In genomic region chr16:95824720-95825534, GRCm38 (mm10) we compare ENCODE assay signal across 9 mouse cellular contexts.
DNase-seq lines count a peak whose midpoint lies in the region; TF ChIP-seq lines count a peak whose summit lies in the region.
"Had no signal": no experiment of that assay in that cellular context is flagged by ENCODE, and none has a peak within 500 bp of the region (broad histone marks: within the 10 kb centered on the region; RNA-seq: fewer than 3 reads in every experiment).

No protein-coding gene starts in this region.

- intact Hi-C loops in heart, postnatal 10 days (cut with DNase I) = loop anchor here (5.0 kb wide), 1 partner anchor 53 kb away; no protein-coding TSS in a partner anchor

- H3K36me3 ChIP-seq in liver, adult 2 months (ENCODE audit: control insufficient read depth, insufficient read depth, low read length) = no peaks in the 10 kb centered on the region
- H3K36me3 ChIP-seq in macrophage (ENCODE audit: inconsistent target) = no peaks in the 10 kb centered on the region
- H3K36me3 ChIP-seq in splenic B cell, adult 2 months (ENCODE audit: control insufficient read depth, insufficient read depth, low read length, poor library complexity, severe bottlenecking) = no peaks in the 10 kb centered on the region

- TF ChIP-seq POLR2A in liver, adult 2 months (IDR thresholded peaks at IDR 0.05; ENCODE audit: extremely low read depth, insufficient read depth, low read length) = no peak

- peaks cover 4% of the 10 kb centered on the region; the same call in 1 of the 2 replicates for H3K4me1 ChIP-seq in liver, adult 2 months (ENCODE audit: control insufficient read depth, insufficient read depth, low read length)

- no peak overlapping the region for H3K4me3 ChIP-seq in liver, adult 2 months (ENCODE audit: insufficient read depth, low read depth, low read length)
- no peak overlapping the region for H3K4me3 ChIP-seq in macrophage (ENCODE audit: inconsistent target)

- no peak overlapping the region for H3K9ac ChIP-seq in liver, adult 2 months (ENCODE audit: low read depth, low read length)

- H3K27me3 ChIP-seq in liver, adult 2 months (ENCODE audit: control insufficient read depth, insufficient read depth, low read length) = no peaks in the 10 kb centered on the region
- no peaks in the 10 kb centered on the region for H3K27me3 ChIP-seq in splenic B cell, adult 2 months (ENCODE audit: control insufficient read depth, insufficient read depth, low read length, poor library complexity, severe bottlenecking)
- H3K27me3 ChIP-seq: CH12.LX had no signal

- TF ChIP-seq CTCF in liver, adult 2 months (IDR thresholded peaks at IDR 0.05; ENCODE audit: low read depth, low read length) = no peak

- H3K79me2 ChIP-seq in liver, adult 2 months (ENCODE audit: control insufficient read depth, insufficient read depth, low read length) = no peaks in the 10 kb centered on the region
- H3K79me2 ChIP-seq in macrophage (ENCODE audit: inconsistent target) = no peaks in the 10 kb centered on the region

- peak; percentile 17 for DNase-seq in liver, adult 2 months (ENCODE audit: extremely low read depth, low read depth, low spot score)
- DNase-seq in liver = no peak
- peak; percentile 70 for DNase-seq in embryo, embryonic 11 days
- peak; percentile 77 to 79 for DNase-seq in heart, postnatal 10 days
- peak; percentile 74 for DNase-seq in kidney, postnatal 10 days
- peak; percentile 15 for DNase-seq in splenic B cell, adult 2 months (ENCODE audit: low read depth, low spot score)
- no peak for DNase-seq in layer of hippocampus, adult 9-10 months (ENCODE audit: low spot score)

- WGBS in liver, adult 2 months = 26% methylated on average over 7 of the region's 7 CpGs
- 35% methylated on average over 7 of the region's 7 CpGs for WGBS in macrophage (ENCODE audit: missing documents)

- peak overlapping the region; percentile 48 for H3K27ac ChIP-seq in liver, adult 2 months (replicated peaks; ENCODE audit: insufficient read depth, low read depth, low read length)
- H3K27ac ChIP-seq in macrophage = peak overlapping the region; percentile 66

Comparison
In these comparisons a context has a peak if more than half of its experiments do, and no peak if none do; other contexts are left out.
1. DNase-seq: peak in liver, adult 2 months (single experiment), embryo, embryonic 11 days (single experiment), heart, postnatal 10 days (2 of 2), kidney, postnatal 10 days (single experiment) and splenic B cell, adult 2 months (single experiment); none in liver (single experiment) and layer of hippocampus, adult 9-10 months (single experiment).